Comparison of ENCODE assay signal across 7 mouse cellular contexts in genomic region chr6:146724581-146725383, GRCm38 (mm10). TPM values are rescaled to one million over a fixed set of nuclear protein-coding genes. Genes with fewer than 3 reads are reported as not detected.
DNase-seq lines count a peak whose midpoint lies in the region; ATAC-seq lines count a peak whose summit lies in the region.

Gene Stk38l, plus strand, starts transcription at chr6:146724995.

- peak within 1 kb of the TSS; percentile 77 for H3K27ac ChIP-seq in intestine, embryonic 15.5 days
- peak within 1 kb of the TSS; percentile 88 for H3K27ac ChIP-seq in midbrain, embryonic 10.5 days (replicated peaks)

- H3K4me2 ChIP-seq in intestine, embryonic 15.5 days (replicated peaks): peak within 1 kb of the TSS; percentile 75

- DNase-seq in adrenal gland, adult (ENCODE audit: inconsistent age in 2 of 2, low spot score in 1 of 2): peak; percentile 94 to 98
- peak; percentile 97 for DNase-seq in embryo, embryonic 10.5 days (ENCODE audit: low spot score)
- peak; percentile 91 for DNase-seq in gastrocnemius, postnatal 25 days
- peak; percentile 94 to 96 for DNase-seq in left cerebral cortex, postnatal 25 days (ENCODE audit: low spot score in 2 of 2)
- peak; percentile 95 for DNase-seq in midbrain, embryonic 10.5 days (ENCODE audit: low spot score)
- DNase-seq in right cerebral cortex, postnatal 4 days: peak; percentile 97

- peak within 1 kb of the TSS; percentile 90 for H3K4me3 ChIP-seq in intestine, embryonic 15.5 days (replicated peaks)
- peak within 1 kb of the TSS; percentile 91 for H3K4me3 ChIP-seq in midbrain, embryonic 10.5 days

- intact Hi-C loops in left cerebral cortex, postnatal 25 days (cut with DNase I): loop anchor here (5.0 kb wide), 3 partner anchors 38 to 142 kb away; partner anchors contain the start of genes Med21 and Tm7sf3

- 3% methylated on average over 86 of the region's 87 CpGs for WGBS in intestine, embryonic 15.5 days
- WGBS in midbrain, embryonic 10.5 days: 2% methylated on average over 86 of the region's 87 CpGs

- no peaks in the 10 kb centered on the region for H3K36me3 ChIP-seq in intestine, embryonic 15.5 days
- no peaks in the 10 kb centered on the region for H3K36me3 ChIP-seq in midbrain, embryonic 10.5 days

- no peaks in the 10 kb centered on the region for H3K9me3 ChIP-seq in intestine, embryonic 15.5 days
- no peaks in the 10 kb centered on the region for H3K9me3 ChIP-seq in midbrain, embryonic 10.5 days (replicated peaks)

- H3K27me3 ChIP-seq in intestine, embryonic 15.5 days (replicated peaks): no peaks in the 10 kb centered on the region
- no peaks in the 10 kb centered on the region for H3K27me3 ChIP-seq in midbrain, embryonic 10.5 days (ENCODE audit: low read depth, poor library complexity, severe bottlenecking)

- ATAC-seq in intestine, embryonic 15.5 days: peak; percentile 99

- H3K9ac ChIP-seq in intestine, embryonic 15.5 days: peak within 1 kb of the TSS; percentile 83

- no peaks in the 10 kb centered on the region; the same call in 1 of the 2 replicates for H3K4me1 ChIP-seq in intestine, embryonic 15.5 days (replicated peaks)
- H3K4me1 ChIP-seq in midbrain, embryonic 10.5 days: peaks cover 9% of the 10 kb centered on the region

RNA-seq across cellular contexts. Expression of gene Stk38l, which starts in this region (rescaled TPM):
- 1 to 10 TPM; 5.9 to 8.6 TPM for total RNA-seq in gastrocnemius, postnatal 25 days (2021)
- 18.0 and 18.8 TPM in 2 replicates for polyA plus RNA-seq in intestine, embryonic 15.5 days (2015; fragmentation: Nextera tagmentation; extraction: Ambion mirVana)
- total RNA-seq in left cerebral cortex, postnatal 25 days (2021): 10 to 100 TPM; 23.4 to 23.6 TPM
- 21.0 and 21.2 TPM in 2 replicates for polyA plus RNA-seq in midbrain, embryonic 10.5 days (2016; fragmentation: Nextera tagmentation; extraction: Ambion mirVana)

Comparison
In these comparisons a context has a peak if more than half of its experiments do, and no peak if none do; other contexts are left out.
1. Peak in every context shown above with its lines: DNase-seq, ATAC-seq, H3K4me3 ChIP-seq and H3K27ac ChIP-seq.